Mouse (Mus musculus) left cerebral cortex, postnatal 14 days (tissue): Measurements from ENCODE around the gene Flt4. TPM values are rescaled to one million over a fixed set of nuclear protein-coding genes. Genes with fewer than 3 reads are reported as not detected.

Source experiments
- DNase-seq, 2 experiments: peaks; one replicate each; pipeline ENCODE4 v3.0.0; 2021 to 2022; ENCODE audit warnings: low spot score in 2 of 2, mixed read lengths in 1 of 2
- intact Hi-C: fragments of 180-260 bp; cut with DNase I; formaldehyde crosslinking; loops from one replicate; pipeline ENCODE4 v1.15.1; 2025
- total RNA-seq, 2 experiments: library from RNA; stranded (reverse); gene quantifications; 2 replicates each; pipeline ENCODE4 v1.2.3; 2021

The Flt4 gene
- total RNA-seq, 2 experiments from 2014 or later, result 3.2 to 3.6 TPM

- no peak for DNase-seq
- intact Hi-C loops, result no loop called here
Measured at GRCm38 (mm10) chr11:49673433-49673832, 64.4 kb downstream of the Flt4 start.

DNA sequence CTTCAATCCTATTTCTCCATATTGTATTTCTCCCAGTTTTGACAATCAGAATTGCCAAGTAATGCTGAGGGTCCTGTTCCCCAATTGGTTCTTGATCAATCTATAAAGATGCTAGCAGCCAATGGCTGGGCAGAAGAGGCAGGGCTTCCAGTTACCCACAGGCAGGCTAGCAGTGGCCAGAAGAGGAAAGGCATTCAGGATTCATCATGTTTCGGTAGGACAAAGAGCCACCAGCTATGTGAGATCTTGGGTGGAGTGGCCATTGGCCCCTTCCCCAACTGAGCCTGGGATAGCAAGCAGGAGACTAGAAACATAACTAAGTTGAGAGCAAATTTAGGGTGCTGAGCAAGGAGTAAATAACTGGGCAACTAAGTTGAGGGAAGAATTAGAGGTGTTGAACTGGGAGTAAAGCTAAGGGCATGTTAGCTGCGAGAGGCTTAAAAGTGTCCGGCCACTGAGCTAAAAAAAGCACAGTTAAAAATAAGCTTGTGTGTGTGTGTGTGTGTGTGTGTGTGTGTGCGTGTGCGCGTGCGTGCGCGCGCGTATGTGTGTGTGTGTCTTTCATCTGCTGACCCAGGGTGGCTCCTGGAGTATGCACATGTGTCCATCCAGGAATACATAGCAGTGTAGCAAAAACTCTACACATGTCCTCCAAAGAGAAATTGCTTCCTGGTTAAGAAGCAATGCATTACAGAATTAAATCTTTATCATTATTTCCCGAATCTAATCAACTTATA, 75.3 kb downstream of the Flt4 start:
- DNase-seq, result no peak
- intact Hi-C loops, result no loop called here

GRCm38 (mm10) chr11:49695013-49695412, 86.0 kb downstream of the Flt4 start:
- intact Hi-C loops, result no loop called here
- no peak for DNase-seq

GRCm38 (mm10) chr11:49695695-49696094, 86.6 kb downstream of the Flt4 start:
- no peak for DNase-seq
- intact Hi-C loops, result no loop called here

GRCm38 (mm10) chr11:49696472-49696871, 87.4 kb downstream of the Flt4 start:
- DNase-seq, result no peak
- intact Hi-C loops, result no loop called here

DNA sequence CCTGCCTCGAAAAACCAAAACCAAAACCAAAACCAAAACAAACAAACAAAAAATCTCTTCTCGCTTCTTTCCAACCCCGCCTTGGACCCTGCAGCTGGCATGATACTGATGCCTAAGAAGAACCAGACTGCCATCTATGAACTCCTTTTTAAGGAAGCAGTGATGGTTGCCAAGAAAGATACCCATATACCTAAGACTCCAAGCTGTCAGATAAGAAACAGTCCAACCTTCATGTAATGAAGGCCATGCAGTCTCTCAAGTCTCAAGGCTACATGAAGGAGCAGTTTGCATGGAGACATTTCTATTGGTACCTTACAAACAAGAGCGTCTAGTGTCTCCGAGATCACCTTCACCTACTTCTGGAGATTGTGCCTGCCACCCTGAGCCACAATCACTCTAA, 88.7 kb downstream of the Flt4 start:
- no peak for DNase-seq
- intact Hi-C loops, result no loop called here

DNA sequence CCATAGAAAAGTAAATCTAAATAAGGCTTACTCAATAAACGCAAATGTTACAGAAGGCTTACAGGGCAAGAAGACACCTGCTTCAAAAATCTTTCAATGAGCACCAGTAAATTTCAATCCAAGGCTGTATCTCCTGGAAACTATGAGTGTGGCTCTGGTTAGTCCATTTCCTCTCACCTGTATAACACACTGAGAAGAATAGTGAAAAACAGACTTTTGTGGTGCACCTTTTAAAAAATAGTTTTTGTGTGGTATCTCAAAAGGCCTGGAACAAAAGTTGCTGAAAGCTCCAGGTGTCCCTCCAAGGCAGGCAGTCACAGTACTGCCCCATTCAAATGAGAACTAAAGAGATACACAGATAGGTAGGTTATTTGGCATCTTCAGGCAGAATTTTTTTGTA, 90.0 kb downstream of the Flt4 start:
- no peak for DNase-seq
- intact Hi-C loops, result no loop called here

- intact Hi-C loops, result no loop called here
- DNase-seq, result no peak
Measured at GRCm38 (mm10) chr11:49702014-49702413, 93.0 kb downstream of the Flt4 start.

Other genes starting within 250 kb of the Flt4 start
- gene Olfr1389, start 186.2 kb upstream of the Flt4 start, total RNA-seq, result not detected
- under 1 TPM; 0.17 to 0.53 TPM for gene Olfr1388, start 172.6 kb upstream of the Flt4 start, total RNA-seq
- not detected for gene Olfr1387, start 153.9 kb upstream of the Flt4 start, total RNA-seq
- gene Olfr1386, start 144.2 kb upstream of the Flt4 start, total RNA-seq, result not detected
- gene Olfr1385, start 120.2 kb upstream of the Flt4 start, total RNA-seq, result under 1 TPM in 1 of 2 experiments, not detected in 1; 0.13 TPM
- under 1 TPM; 0.34 to 0.35 TPM for gene Olfr1384, start 102.5 kb upstream of the Flt4 start, total RNA-seq
- gene Olfr1383, start 89.6 kb upstream of the Flt4 start, total RNA-seq, result under 1 TPM in 1 of 2 experiments, not detected in 1; 0.53 TPM
- not detected for gene Olfr1382, start 81.0 kb upstream of the Flt4 start, total RNA-seq
- not detected for gene Olfr1381, start 65.8 kb upstream of the Flt4 start, total RNA-seq
- not detected for gene Olfr1380, start 52.4 kb upstream of the Flt4 start, total RNA-seq
- gene Scgb3a1, start 54.3 kb downstream of the Flt4 start, total RNA-seq, result not detected
- gene Cnot6, start 103.5 kb downstream of the Flt4 start, total RNA-seq, result 10 to 100 TPM; 42.6 to 45.2 TPM
- 1 to 10 TPM; 7.9 to 9.3 TPM for gene Gfpt2, start 184.9 kb downstream of the Flt4 start, total RNA-seq
- 100 to 1,000 TPM; 205 to 219 TPM for gene Mapk9, start 237.5 kb downstream of the Flt4 start, total RNA-seq